Mouse (Mus musculus) midbrain, embryonic 16.5 days (tissue): Measurements from ENCODE around the gene Phactr3. TPM values are rescaled to one million over a fixed set of nuclear protein-coding genes. Genes with fewer than 3 reads are reported as not detected.

Source experiments
- ATAC-seq: fragments of 200-750 bp; cut with Nextera tagmentation; 2 replicates; pipeline ENCODE4 v1.8.0; 2017; ENCODE audit warnings: moderate TSS enrichment
- H3K27ac ChIP-seq: fragments of 300-500 bp; sonication (generic); 2 replicates; pipeline ENCODE4 v1.5.1; 2014; ENCODE audit warnings: mild to moderate bottlenecking, low read length, mixed read lengths
- H3K27me3 ChIP-seq: fragments of 300-500 bp; sonication (generic); 2 replicates; pipeline ENCODE4 v1.6.1; 2014; ENCODE audit warnings: low read depth, low read length, mixed read lengths; ENCODE audit not compliant: control insufficient read depth, insufficient read depth
- H3K36me3 ChIP-seq: fragments of 300-500 bp; sonication (generic); 2 replicates; pipeline ENCODE4 v1.6.1; 2014; ENCODE audit warnings: mild to moderate bottlenecking, low read length, moderate library complexity, mixed read lengths; ENCODE audit not compliant: control insufficient read depth, insufficient read depth
- H3K4me1 ChIP-seq: fragments of 300-500 bp; sonication (generic); 2 replicates; pipeline ENCODE4 v1.6.1; 2014; ENCODE audit warnings: mild to moderate bottlenecking, low read length, mixed read lengths; ENCODE audit not compliant: control insufficient read depth, insufficient read depth
- H3K4me2 ChIP-seq: fragments of 300-500 bp; sonication (generic); 2 replicates; pipeline ENCODE4 v1.6.1; 2014; ENCODE audit warnings: mild to moderate bottlenecking, low read length, mixed read lengths
- H3K4me3 ChIP-seq: fragments of 300-500 bp; sonication (generic); 2 replicates; pipeline ENCODE4 v1.5.1; 2014; ENCODE audit warnings: low read depth, mild to moderate bottlenecking, low read length, moderate library complexity, mixed read lengths
- H3K9ac ChIP-seq: fragments of 300-500 bp; sonication (generic); 2 replicates; pipeline ENCODE4 v1.6.1; 2014; ENCODE audit warnings: low read depth, low read length, mixed read lengths
- H3K9me3 ChIP-seq: fragments of 300-500 bp; sonication (generic); replicated peaks from 2 replicates; pipeline ENCODE4 v1.6.1; 2014; ENCODE audit warnings: mild to moderate bottlenecking, low read length, mixed read lengths; ENCODE audit not compliant: control insufficient read depth, poor library complexity, severe bottlenecking
- WGBS: fragments of 180-500 bp; shearing (Covaris S2); extraction: QIAGEN DNeasy Blood & Tissue Kit; methylation state at CpG from one replicate; pipeline ENCODE4 v1.1.7; 2014; 5-methylcytosine and 5-hydroxymethylcytosine counted together
- polyA plus RNA-seq: library from polyadenylated mRNA; unstranded; fragments of >200 nt; fragmentation: Nextera tagmentation; extraction: Ambion mirVana; gene quantifications from 2 replicates; pipeline ENCODE4 v1.2.1, GENCODE M21; 2015

The Phactr3 gene
- polyA plus RNA-seq, 1 experiment from 2014 or later, result 86.1 TPM

DNA sequence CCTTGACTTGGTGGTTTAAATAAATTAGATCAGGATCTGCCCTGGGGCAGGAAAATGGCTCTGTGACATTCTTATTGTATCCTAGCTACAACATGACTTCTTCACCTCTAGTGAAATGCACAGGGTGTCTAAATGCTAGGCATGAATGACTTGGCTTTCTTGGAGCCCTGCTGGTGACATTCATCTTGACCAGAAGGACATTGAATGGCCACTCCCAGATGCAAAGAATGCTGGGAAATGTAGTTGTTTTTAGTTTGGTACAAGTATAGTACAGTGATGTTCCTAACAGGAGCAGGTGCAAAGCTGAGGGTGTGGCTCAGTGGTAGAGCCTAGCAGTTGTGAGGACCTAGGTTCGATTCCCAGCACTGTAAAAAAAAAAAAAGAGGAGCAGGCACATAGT is 30.5 kb downstream of the Phactr3 start:
- no peaks in the 10 kb centered on the region for H3K9me3 ChIP-seq
- H3K9ac ChIP-seq, result no peak overlapping the region
- H3K4me3 ChIP-seq, result no peak overlapping the region
- H3K27ac ChIP-seq, result no peak overlapping the region
- 78% methylated on average over 1 of the region's 1 CpGs for WGBS
- no peak overlapping the region for H3K4me2 ChIP-seq
- no peaks in the 10 kb centered on the region for H3K27me3 ChIP-seq
- peaks cover 27% of the 10 kb centered on the region for H3K4me1 ChIP-seq
- H3K36me3 ChIP-seq, result peaks cover 2% of the 10 kb centered on the region; the same call in 1 of the 2 replicates
- ATAC-seq, result no peak

DNA sequence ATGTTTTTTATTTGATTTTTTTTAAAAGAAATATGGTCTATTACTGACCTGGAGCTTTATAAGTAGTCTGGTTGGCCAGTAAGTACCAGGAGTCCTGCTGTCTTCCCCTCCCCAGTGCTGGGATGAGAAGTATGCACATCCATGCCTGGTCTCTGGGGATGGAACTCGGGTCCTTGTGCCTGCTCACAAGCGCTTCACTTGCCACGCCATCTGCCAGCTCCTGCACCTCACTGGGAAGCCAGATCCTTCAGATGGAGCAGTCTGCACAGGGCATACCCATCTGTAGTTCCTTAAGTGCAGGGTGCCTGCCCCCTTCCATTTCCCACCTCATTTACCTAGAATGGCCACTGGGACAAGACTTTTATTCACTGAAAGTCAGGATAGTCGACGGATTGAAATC is 31.9 kb downstream of the Phactr3 start:
- H3K4me2 ChIP-seq, result no peak overlapping the region
- no peak overlapping the region for H3K4me3 ChIP-seq
- H3K27ac ChIP-seq, result no peak overlapping the region
- 80% methylated on average over 5 of the region's 5 CpGs for WGBS
- ATAC-seq, result no peak
- no peaks in the 10 kb centered on the region for H3K9me3 ChIP-seq
- peaks cover 22% of the 10 kb centered on the region for H3K4me1 ChIP-seq
- no peak overlapping the region for H3K9ac ChIP-seq
- H3K36me3 ChIP-seq, result peaks cover 2% of the 10 kb centered on the region; the same call in 1 of the 2 replicates
- H3K27me3 ChIP-seq, result no peaks in the 10 kb centered on the region

DNA sequence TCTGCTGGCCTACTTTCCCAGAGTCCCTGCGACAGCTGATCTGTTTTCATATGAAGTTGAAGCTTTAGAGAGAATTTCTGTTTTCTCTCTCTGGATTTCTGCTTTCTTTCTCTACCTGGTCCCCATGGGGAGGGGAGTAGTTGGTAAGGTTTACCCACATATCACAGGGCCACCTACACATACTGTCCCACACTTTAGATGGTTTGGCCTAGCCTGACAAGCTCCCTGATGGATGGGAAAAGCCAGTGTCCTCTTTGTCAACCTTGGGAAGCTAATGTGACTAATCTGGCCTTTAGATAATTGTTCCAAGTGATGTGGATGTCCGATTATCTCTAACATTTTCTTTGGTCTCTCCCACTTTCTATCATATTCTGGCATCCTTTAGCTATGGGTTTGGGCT is 34.8 kb downstream of the Phactr3 start:
- no peak overlapping the region for H3K9ac ChIP-seq
- no peak for ATAC-seq
- WGBS, result 82% methylated on average over 2 of the region's 2 CpGs
- peaks cover 22% of the 10 kb centered on the region for H3K4me1 ChIP-seq
- no peak overlapping the region for H3K4me2 ChIP-seq
- H3K27ac ChIP-seq, result peak overlapping the region; percentile 76
- H3K4me3 ChIP-seq, result no peak overlapping the region
- peaks cover 2% of the 10 kb centered on the region; the same call in 1 of the 2 replicates for H3K36me3 ChIP-seq
- H3K9me3 ChIP-seq, result no peaks in the 10 kb centered on the region
- H3K27me3 ChIP-seq, result no peaks in the 10 kb centered on the region

DNA sequence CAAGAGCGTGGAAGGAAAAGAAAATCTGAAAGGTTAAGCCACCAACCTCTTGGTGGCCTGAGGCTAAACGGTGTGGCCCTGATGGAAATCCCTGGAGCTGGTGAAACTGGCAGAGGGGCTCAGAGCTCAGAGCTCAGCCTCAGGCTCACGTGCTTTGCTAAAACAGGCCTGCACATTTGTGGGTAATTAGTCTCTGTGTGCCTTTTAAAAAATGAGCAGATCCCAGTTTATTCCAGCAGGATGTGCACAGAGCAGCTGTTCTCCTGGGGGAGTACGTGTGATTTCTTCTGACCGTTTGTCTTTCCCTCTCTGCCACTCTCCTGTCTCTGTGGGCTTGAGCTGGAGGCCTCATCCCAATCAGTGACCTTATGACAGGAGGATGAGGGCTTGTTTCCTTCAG is 35.4 kb downstream of the Phactr3 start:
- Histone ChIP-seq H3K27me3 (no peaks in the 10 kb centered on the region), H3K4me1 (peaks cover 22% of the 10 kb centered on the region), H3K4me2 (no peak overlapping the region), H3K36me3 (peaks cover 2% of the 10 kb centered on the region; the same call in 1 of the 2 replicates), H3K9me3 (no peaks in the 10 kb centered on the region), H3K9ac (no peak overlapping the region), H3K27ac (peak overlapping the region; percentile 76), H3K4me3 (no peak overlapping the region)
- WGBS, result 26% methylated on average over 5 of the region's 5 CpGs
- 0 out of 2 replicates have a peak, but pooled peaks have one; percentile 25 for ATAC-seq

DNA sequence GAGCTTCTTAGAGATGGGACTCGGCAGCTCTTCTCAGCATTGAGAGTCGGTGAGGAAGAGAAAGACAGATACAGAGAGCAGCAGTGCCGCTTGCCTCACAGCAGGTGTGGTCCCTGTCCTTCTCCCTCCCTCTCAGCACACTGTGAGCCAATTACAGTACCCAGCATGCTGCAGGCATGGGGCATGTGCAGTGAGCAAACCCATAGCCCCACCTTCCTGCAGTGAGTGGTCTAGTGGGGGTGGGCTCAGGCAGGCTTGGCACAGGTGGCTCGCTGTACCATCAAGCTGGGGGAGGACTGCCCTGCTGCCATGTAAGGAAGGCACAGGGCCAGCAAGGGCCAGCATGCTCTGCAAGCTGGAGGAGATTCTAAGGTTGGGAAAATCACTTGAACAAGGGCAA is 35.8 kb downstream of the Phactr3 start:
- Histone ChIP-seq H3K9me3 (no peaks in the 10 kb centered on the region), H3K27ac (peak overlapping the region; percentile 76), H3K4me3 (no peak overlapping the region), H3K36me3 (peaks cover under 1% of the 10 kb centered on the region; the same call in 1 of the 2 replicates), H3K4me1 (peaks cover 22% of the 10 kb centered on the region), H3K27me3 (no peaks in the 10 kb centered on the region), H3K4me2 (no peak overlapping the region), H3K9ac (peak overlapping the region; percentile 13; the same call in 1 of the 2 replicates)
- WGBS, result 15% methylated on average over 4 of the region's 4 CpGs
- peak; percentile 81 for ATAC-seq

DNA sequence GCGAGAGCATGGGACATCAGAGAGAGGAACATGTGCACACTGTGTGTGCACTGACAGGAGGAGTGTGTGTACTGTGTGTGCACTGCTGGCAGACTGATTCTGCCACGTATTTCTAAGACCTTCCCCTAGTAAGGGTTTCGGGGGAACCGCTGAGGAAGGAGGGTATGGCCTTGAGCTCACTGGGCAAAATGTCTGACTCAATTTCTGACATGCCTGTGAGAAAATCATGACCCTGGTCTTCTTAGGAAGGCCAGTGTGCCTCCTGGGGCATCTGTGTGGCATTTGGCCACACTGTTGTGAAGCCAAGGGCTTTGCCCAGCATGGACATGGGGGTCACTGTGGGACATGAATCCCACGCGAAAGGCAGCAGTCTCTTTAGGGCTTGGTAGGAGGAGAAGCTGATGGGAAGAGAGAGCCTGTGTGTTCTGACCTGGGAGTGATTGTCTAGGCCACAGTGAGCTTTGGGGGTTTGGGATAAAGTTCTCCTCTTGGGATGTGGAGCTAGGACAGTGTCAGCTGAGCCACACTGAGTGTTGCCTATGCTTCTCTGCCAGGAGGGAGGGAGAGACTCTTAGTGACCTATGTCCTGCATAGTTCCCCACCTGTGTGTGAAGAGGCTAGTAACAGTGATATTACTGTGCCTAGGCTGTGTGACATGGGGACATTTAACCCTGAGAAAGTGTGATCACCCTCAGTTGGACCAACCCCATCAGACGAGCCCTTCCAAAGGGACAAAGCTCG is 36.6 kb downstream of the Phactr3 start:
- no peaks in the 10 kb centered on the region; the same call in 1 of the 2 replicates for H3K36me3 ChIP-seq
- no peaks in the 10 kb centered on the region for H3K9me3 ChIP-seq
- H3K4me1 ChIP-seq, result peaks cover 22% of the 10 kb centered on the region
- H3K27me3 ChIP-seq, result no peaks in the 10 kb centered on the region
- no peak overlapping the region for H3K4me2 ChIP-seq
- ATAC-seq, result no peak
- no peak overlapping the region for H3K4me3 ChIP-seq
- WGBS, result 82% methylated on average over 8 of the region's 8 CpGs
- peak overlapping the region; percentile 76 for H3K27ac ChIP-seq
- no peak overlapping the region for H3K9ac ChIP-seq

DNA sequence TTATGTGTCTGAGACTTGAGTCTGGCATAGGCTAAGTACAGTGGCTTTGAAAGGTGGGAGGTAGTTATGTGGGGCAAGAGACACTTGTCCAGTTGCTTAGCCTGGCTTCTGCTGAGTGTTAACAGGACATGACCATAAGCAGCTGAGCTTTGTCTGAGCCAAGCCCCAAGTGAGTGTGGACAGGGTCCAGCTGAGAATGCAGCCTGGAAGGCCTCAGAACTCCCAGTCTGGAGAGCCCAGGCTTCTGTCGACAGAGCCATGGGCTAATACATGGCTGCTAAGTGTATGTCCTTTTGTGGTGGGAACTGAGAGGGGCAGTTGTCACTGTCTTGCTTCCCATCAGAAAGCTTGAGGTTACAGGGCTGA is 37.1 kb downstream of the Phactr3 start:
- no peaks in the 10 kb centered on the region; the same call in 1 of the 2 replicates for H3K36me3 ChIP-seq
- no peak overlapping the region for H3K4me2 ChIP-seq
- H3K27me3 ChIP-seq, result no peaks in the 10 kb centered on the region
- no peak overlapping the region for H3K9ac ChIP-seq
- peaks cover 22% of the 10 kb centered on the region for H3K4me1 ChIP-seq
- H3K9me3 ChIP-seq, result no peaks in the 10 kb centered on the region
- 67% methylated on average over 1 of the region's 1 CpGs for WGBS
- no peak for ATAC-seq
- no peak overlapping the region for H3K27ac ChIP-seq
- no peak overlapping the region for H3K4me3 ChIP-seq

DNA sequence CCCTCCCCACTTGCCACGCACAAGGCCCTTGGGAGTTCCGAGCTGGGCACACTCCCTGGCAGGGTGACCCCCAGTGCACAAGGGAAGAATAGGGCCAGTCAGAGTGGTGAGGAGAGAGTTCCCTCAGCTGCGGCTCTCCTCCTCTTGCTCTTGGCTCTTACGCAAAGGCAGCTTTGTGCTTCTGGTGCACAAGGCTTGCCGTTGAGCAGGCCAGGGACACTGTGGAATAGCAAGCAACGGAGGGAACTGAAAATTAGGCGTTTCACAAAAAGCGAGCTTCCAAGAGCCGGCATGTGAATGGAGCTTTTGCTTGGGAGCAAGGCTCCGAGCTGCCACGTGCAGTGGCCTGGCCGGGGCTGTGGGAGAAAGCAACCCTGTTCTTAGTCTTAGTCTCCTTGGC is 40.2 kb downstream of the Phactr3 start:
- no peaks in the 10 kb centered on the region for H3K9me3 ChIP-seq
- no peak overlapping the region for H3K4me3 ChIP-seq
- H3K4me1 ChIP-seq, result peaks cover 13% of the 10 kb centered on the region
- H3K36me3 ChIP-seq, result no peaks in the 10 kb centered on the region
- H3K27me3 ChIP-seq, result no peaks in the 10 kb centered on the region
- ATAC-seq, result peak; percentile 39; the same call in 1 of the 2 replicates
- no peak overlapping the region for H3K4me2 ChIP-seq
- 80% methylated on average over 12 of the region's 12 CpGs for WGBS
- H3K9ac ChIP-seq, result no peak overlapping the region
- no peak overlapping the region for H3K27ac ChIP-seq

DNA sequence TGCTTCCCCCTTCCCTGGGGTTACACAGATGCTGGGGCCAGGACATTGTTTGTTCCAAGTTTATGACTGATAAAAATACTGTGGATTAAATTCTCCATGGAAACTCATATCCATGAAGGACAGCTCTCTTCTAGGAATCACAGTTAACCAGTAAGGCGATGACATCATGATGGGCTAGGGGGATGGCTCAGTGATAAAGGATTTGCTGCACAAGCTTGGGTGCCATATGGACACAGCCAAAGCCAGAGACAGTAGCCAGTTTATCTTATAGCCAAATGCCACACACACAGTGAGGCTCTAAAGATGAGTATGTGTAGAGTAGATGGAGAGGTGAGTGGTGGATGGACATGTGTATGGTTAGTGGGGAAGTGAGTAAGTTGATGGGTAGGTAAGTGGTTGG is 45.2 kb downstream of the Phactr3 start:
- no peak overlapping the region for H3K4me3 ChIP-seq
- H3K27me3 ChIP-seq, result no peaks in the 10 kb centered on the region
- H3K36me3 ChIP-seq, result no peaks in the 10 kb centered on the region
- WGBS, result 97% methylated on average over 1 of the region's 1 CpGs
- no peak overlapping the region for H3K4me2 ChIP-seq
- 0 out of 2 replicates have a peak, but pooled peaks cover 3% of the 10 kb centered on the region for H3K4me1 ChIP-seq
- no peaks in the 10 kb centered on the region for H3K9me3 ChIP-seq
- ATAC-seq, result no peak
- H3K9ac ChIP-seq, result no peak overlapping the region
- H3K27ac ChIP-seq, result no peak overlapping the region
